Mouse (Mus musculus) left cerebral cortex, postnatal 25 days (tissue): ENCODE data around the gene Pde4d. TPM values are rescaled to one million over a fixed set of nuclear protein-coding genes. Genes with fewer than 3 reads are reported as not detected.
A peak's percentile ranks its signal among the peaks of the same experiment; 100 is the strongest.

Source experiments
- DNase-seq, 2 experiments: peaks; one replicate each; pipeline ENCODE4 v3.0.0; 2022; ENCODE audit warnings: low spot score in 2 of 2, mixed read lengths in 1 of 2
- intact Hi-C: fragments of 180-260 bp; cut with DNase I; formaldehyde crosslinking; loops from one replicate; pipeline ENCODE4 v1.15.1; 2025
- total RNA-seq, 2 experiments: library from RNA; stranded (reverse); gene quantifications; 2 replicates each; pipeline ENCODE4 v1.2.3; 2021

The Pde4d gene
- total RNA-seq, 2 experiments from 2014 or later = 108 to 116 TPM

DNA sequence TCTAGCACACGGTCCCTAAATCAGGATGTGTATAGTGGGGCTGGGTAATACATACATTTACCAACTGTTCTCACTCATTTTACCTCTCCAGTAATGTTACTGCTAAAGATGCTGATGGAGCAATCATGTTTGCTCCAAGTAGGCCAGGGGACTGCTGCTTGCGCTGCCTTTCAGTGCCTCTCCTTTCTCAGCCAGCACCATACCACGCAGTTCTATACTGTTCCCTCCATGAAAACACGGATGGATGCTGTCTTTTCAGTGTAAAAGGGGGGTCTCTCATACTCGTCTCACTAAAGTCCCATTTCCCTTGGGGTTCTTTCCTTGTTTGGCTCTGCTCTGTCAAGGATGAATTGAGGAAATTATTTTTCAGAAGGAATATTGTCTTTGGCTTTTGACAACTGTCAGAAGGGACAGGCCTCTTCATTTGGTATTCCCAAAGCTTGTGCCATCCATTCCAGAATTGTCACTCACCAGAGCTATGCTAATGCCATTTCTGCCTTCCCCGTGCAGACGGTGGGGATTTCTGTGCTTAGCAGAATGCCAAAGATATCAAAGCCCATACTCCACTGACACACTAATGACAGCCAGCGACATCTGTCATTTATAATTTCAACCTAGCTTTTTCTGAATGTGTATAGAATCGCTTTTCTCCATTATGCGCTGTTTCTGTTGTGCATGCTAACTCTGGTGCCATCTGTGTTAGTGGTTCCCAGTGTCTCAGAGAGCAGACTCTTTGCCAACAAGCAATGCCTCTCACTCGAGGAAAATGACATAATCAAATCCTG lies 1099.2 kb downstream of the Pde4d start:
- intact Hi-C loops = loop anchor here (2.0 to 5.0 kb wide), 2 partner anchors 107 to 206 kb away; no protein-coding TSS in a partner anchor
- no peak for DNase-seq

GRCm38 (mm10) chr13:109551836-109552235 lies 1102.1 kb downstream of the Pde4d start:
- no peak for DNase-seq
- intact Hi-C loops = no loop called here

GRCm38 (mm10) chr13:109555513-109555912 lies 1105.8 kb downstream of the Pde4d start:
- DNase-seq = no peak
- intact Hi-C loops = loop anchor here (5.0 kb wide), 1 partner anchor 52 kb away; no protein-coding TSS in a partner anchor

- no peak for DNase-seq
- intact Hi-C loops = loop anchor here (5.0 kb wide), 1 partner anchor 50 kb away; no protein-coding TSS in a partner anchor
These were observed 1107.1 kb downstream of the Pde4d start for GRCm38 (mm10) chr13:109556853-109557252.

- DNase-seq = peak; percentile 45 to 77
- intact Hi-C loops = loop anchor here (5.0 kb wide), 1 partner anchor 49 kb away; no protein-coding TSS in a partner anchor
These were observed 1108.9 kb downstream of the Pde4d start for GRCm38 (mm10) chr13:109558341-109559257.

DNA sequence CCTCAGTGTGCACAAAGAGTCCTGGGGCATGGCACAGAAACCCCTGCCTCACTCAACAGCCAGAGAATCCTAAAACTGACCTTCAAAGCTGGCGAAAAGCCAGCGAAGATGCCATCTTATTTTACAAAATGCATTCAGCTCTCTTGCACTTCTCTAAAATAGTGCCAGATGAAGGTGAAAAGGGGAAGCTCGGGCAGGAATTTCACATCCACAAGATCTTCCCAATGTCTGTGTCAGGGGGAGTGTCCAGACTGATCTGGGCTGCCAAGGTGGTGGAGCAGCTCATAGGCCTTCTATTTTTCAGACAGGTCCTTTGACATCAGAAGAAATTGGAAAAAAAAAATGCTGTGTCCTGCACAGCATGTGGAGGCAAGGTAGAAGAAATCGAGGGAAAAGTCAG lies 1110.5 kb downstream of the Pde4d start:
- no peak for DNase-seq
- intact Hi-C loops = no loop called here

- DNase-seq = peak in 1 of 2 experiments; percentile 26
- intact Hi-C loops = no loop called here
These were observed 1119.1 kb downstream of the Pde4d start for GRCm38 (mm10) chr13:109568638-109569468.

GRCm38 (mm10) chr13:109569491-109569890 lies 1119.7 kb downstream of the Pde4d start:
- no peak for DNase-seq
- intact Hi-C loops = no loop called here

DNA sequence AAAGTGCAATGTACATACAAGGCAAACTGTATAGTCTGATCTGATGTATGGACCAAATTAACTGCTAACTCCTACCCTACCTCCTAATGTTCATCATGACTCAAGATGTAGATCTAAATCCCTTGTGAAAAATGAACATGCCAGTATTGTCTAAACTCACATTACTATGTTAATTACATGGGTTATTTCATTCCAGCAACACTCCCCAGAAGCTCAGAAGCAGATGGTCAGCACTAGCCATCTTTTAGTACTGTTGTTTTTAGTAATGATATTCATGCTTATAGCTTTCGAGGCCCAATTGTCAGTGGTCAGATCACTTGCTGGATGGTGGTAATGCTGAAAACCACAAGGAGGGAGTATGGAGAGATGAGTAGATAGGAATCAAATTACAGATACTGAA lies 1127.0 kb downstream of the Pde4d start:
- no peak for DNase-seq
- intact Hi-C loops = no loop called here

GRCm38 (mm10) chr13:109577454-109577853 lies 1127.7 kb downstream of the Pde4d start:
- intact Hi-C loops = no loop called here
- no peak for DNase-seq

- no peak for DNase-seq
- intact Hi-C loops = no loop called here
These were observed 1128.2 kb downstream of the Pde4d start for GRCm38 (mm10) chr13:109577901-109578300.

DNA sequence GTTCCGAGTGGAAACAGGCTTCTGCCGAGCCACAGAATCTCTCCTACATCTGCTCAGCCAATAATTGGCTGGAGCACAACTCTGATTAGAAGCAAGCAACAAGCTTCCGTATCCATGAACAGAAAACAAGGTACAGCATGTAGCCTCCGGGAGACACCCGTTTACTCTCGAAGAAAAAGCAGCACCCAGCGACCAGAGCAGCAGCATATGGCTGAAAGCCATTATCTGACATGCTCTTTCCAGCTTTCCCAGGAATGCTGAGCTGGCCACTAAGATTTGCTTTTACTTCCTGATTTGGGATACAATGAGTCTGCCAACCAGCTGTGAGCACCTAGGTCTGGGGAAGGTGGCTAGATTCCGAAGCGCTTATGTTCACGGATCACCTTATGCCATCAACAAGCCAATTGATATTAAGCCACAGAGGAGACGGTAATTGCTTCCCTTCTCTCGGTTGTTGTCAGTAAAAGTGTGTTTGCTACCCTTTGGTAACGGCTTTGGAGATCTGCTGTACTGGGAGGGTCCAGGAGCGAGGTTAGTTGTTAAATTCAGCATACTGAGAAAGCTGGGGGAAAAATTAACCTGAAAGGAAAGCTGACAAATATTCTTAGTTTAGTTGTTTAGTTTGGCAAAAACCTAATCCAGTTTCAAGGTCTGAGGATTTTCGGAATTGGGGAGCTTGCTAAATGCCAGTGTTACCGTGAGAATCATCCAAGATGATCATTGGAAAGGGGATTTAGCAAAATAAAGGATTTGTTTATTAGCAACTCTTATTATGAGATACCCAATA lies 1131.7 kb downstream of the Pde4d start:
- intact Hi-C loops = no loop called here
- DNase-seq = peak in 1 of 2 experiments; percentile 12

GRCm38 (mm10) chr13:109590048-109590447 lies 1140.3 kb downstream of the Pde4d start:
- DNase-seq = no peak
- intact Hi-C loops = no loop called here

DNA sequence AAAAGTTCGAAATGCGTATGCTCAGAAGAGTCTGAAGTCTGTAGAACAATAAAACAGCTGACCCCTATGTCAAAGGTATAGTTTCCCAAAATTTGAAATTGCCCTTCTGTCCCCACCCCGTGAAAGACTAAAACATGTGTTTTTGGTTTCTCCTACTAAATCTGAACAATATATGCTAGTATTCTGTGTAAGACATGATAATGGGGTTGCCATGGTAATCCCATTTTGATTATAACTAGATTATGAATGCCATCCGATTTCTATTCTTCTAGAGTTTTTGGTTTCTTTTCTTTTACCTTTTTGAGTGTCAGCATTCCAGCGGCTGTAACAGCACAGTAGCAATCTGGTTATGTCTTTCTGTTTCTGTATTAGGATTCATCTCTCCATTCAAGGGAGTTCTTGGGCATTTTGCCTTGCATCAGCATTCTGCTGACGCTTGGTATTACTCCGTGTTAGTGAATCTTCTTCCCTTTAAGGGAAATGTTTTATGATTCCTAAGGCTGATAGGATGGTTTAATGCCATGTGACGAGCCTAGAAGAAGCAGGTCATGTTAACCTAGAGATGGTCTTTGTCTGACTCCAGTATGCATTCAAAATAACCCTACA lies 1142.5 kb downstream of the Pde4d start:
- intact Hi-C loops = no loop called here
- no peak for DNase-seq

DNA sequence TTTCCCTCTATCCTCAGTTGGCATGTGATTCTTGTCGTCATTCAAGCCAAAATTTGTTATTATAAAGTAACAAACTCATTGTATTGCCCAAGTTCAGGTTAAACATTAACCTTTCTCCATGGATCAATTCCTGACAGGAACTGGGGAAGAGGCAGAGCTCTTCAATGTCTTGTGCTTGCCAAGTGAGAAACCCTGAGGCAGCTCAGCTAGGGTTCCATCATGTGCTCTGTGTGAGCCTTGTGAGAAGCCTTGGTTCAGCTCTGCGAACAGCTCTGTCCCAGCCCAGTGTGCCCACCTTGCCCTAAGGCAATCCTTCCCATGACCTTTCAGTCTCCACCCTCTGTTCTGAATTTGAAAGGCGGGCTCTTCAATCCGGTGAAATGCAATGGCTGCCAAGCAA lies 1150.0 kb downstream of the Pde4d start:
- intact Hi-C loops = no loop called here
- no peak for DNase-seq

DNA sequence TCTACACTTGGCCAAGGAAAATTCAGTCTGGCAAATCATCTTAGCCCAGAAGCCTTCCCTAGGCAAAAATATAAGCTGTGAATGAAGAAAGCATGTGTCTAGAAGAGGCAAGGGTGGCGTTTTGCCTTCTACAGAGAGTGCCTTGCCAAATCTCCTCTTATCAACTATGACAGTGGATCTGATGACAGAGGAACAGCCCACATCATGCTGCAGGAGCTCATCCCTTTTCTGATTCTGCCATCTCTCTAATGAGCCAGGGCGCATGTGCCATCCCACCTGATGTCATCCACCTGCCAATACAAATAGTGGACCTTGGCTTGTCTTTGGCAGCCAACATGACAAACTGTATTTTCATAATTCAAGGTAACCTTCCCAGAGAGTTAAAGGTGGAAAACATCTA lies 1154.3 kb downstream of the Pde4d start:
- intact Hi-C loops = no loop called here
- DNase-seq = peak in 1 of 2 experiments; percentile 40

- intact Hi-C loops = loop anchor here (5.0 kb wide), 4 partner anchors 48 to 263 kb away; no protein-coding TSS in a partner anchor
- no peak for DNase-seq
These were observed 1155.4 kb downstream of the Pde4d start for GRCm38 (mm10) chr13:109605140-109605539.

DNA sequence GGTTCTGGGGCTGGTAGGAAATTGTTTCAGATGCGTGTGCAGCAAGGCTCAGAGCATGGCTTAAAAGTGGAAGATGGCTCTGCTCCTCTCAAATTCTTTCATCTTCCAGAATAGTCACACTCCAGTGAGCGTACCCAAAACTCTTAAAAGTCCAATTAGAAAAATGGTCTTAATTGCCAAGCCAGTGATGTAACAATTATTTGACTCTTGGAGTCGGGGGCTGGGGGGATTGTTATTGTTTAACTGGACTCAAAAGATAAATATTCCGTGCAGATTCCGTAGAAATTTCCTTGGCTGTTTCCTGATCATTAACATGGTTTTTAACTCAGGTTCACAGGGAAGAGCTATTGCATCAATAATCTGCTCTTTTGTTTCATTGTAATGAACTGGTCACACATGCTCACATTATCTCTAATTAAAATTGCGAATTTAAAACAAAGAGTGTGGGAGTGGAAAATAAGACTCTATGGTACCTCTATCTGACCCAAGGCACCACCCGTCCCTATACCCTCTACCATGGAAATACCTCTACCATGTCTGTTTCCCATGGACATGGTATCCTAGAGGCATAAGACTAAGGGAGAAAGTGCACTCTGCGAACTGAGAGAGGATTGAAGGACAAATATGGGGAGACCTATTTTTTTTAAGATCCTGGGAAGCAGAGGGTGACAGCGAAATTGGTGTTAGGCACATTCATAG lies 1159.5 kb downstream of the Pde4d start:
- intact Hi-C loops = loop anchor here (5.0 kb wide), 4 partner anchors 52 to 267 kb away; no protein-coding TSS in a partner anchor
- DNase-seq = no peak
